Mouse (Mus musculus): ENCODE measurements around the gene Btbd3. TPM values are rescaled to one million over a fixed set of nuclear protein-coding genes. Genes with fewer than 3 reads are reported as not detected.

Gene Btbd3
- polyA plus RNA-seq, 1 experiment from 2014 or later: 23.7 TPM

GRCm38 (mm10) chr2:138262885-138263284, 6.5 kb downstream of the Btbd3 start:
- ATAC-seq (ENCODE audit: low FRiP score, low TSS enrichment): no peak
- TF ChIP-seq EP300 (optimal IDR thresholded peaks at IDR 0.05) (no peak), CTCF (IDR thresholded peaks at IDR 0.05; ENCODE audit: low read depth) (no peak)
- no peaks in the 10 kb centered on the region for H3K9me3 ChIP-seq (ENCODE audit: control insufficient read depth, low read length)
- H3K4me1 ChIP-seq (replicated peaks; ENCODE audit: control insufficient read depth, insufficient read depth): peaks cover 19% of the 10 kb centered on the region
- no peaks in the 10 kb centered on the region for H3K27me3 ChIP-seq (ENCODE audit: control insufficient read depth, insufficient read depth, low read length)
- 0 out of 2 replicates have a peak overlapping the region, but pooled peaks have one; percentile 0 for H3K4me2 ChIP-seq (replicated peaks; ENCODE audit: low read depth)
- no peaks in the 10 kb centered on the region for H3K36me3 ChIP-seq (ENCODE audit: control insufficient read depth, insufficient read depth, low read length)
- no peak overlapping the region for H3K27ac ChIP-seq (replicated peaks)
- no peak for DNase-seq (ENCODE audit: low spot score)
- no peak overlapping the region for H3K4me3 ChIP-seq (ENCODE audit: low read depth, low read length)
- 49% methylated on average over 11 of the region's 11 CpGs for WGBS
- H3K9ac ChIP-seq (ENCODE audit: low read length): no peak overlapping the region

- peak overlapping the region; percentile 32; the same call in 1 of the 2 replicates for H3K9ac ChIP-seq (ENCODE audit: low read length)
- WGBS: 18% methylated on average over 13 of the region's 13 CpGs
- H3K4me3 ChIP-seq (ENCODE audit: low read depth, low read length): no peak overlapping the region
- DNase-seq (ENCODE audit: low spot score): peak; percentile 35
- H3K4me1 ChIP-seq (replicated peaks; ENCODE audit: control insufficient read depth, insufficient read depth): peaks cover 19% of the 10 kb centered on the region
- H3K36me3 ChIP-seq (ENCODE audit: control insufficient read depth, insufficient read depth, low read length): no peaks in the 10 kb centered on the region
- peak overlapping the region; percentile 23 for H3K4me2 ChIP-seq (replicated peaks; ENCODE audit: low read depth)
- no peaks in the 10 kb centered on the region for H3K27me3 ChIP-seq (ENCODE audit: control insufficient read depth, insufficient read depth, low read length)
- peak overlapping the region; percentile 83 for H3K27ac ChIP-seq (replicated peaks)
- ATAC-seq (ENCODE audit: low FRiP score, low TSS enrichment): no peak; the same call in 1 of the 2 replicates
- TF ChIP-seq EP300 (optimal IDR thresholded peaks at IDR 0.05) (no peak), CTCF (IDR thresholded peaks at IDR 0.05; ENCODE audit: low read depth) (no peak)
- H3K9me3 ChIP-seq (ENCODE audit: control insufficient read depth, low read length): no peaks in the 10 kb centered on the region
Measured at GRCm38 (mm10) chr2:138265356-138266005, 9.1 kb downstream of the Btbd3 start.

GRCm38 (mm10) chr2:138266679-138267078, 10.3 kb downstream of the Btbd3 start:
- no peak for ATAC-seq (ENCODE audit: low FRiP score, low TSS enrichment)
- no peaks in the 10 kb centered on the region for H3K9me3 ChIP-seq (ENCODE audit: control insufficient read depth, low read length)
- DNase-seq (ENCODE audit: low spot score): no peak
- peaks cover 16% of the 10 kb centered on the region for H3K4me1 ChIP-seq (replicated peaks; ENCODE audit: control insufficient read depth, insufficient read depth)
- TF ChIP-seq CTCF (IDR thresholded peaks at IDR 0.05; ENCODE audit: low read depth) (0 out of 2 replicates have a peak, but pooled peaks have one; percentile 12), EP300 (optimal IDR thresholded peaks at IDR 0.05) (no peak)
- no peak overlapping the region for H3K4me3 ChIP-seq (ENCODE audit: low read depth, low read length)
- H3K36me3 ChIP-seq (ENCODE audit: control insufficient read depth, insufficient read depth, low read length): no peaks in the 10 kb centered on the region
- 0 out of 2 replicates have a peak overlapping the region, but pooled peaks have one; percentile 2 for H3K4me2 ChIP-seq (replicated peaks; ENCODE audit: low read depth)
- WGBS: 47% methylated on average over 5 of the region's 5 CpGs
- no peaks in the 10 kb centered on the region for H3K27me3 ChIP-seq (ENCODE audit: control insufficient read depth, insufficient read depth, low read length)
- H3K9ac ChIP-seq (ENCODE audit: low read length): no peak overlapping the region
- peak overlapping the region; percentile 74 for H3K27ac ChIP-seq (replicated peaks)

GRCm38 (mm10) chr2:138267852-138268513, 11.6 kb downstream of the Btbd3 start:
- 37% methylated on average over 4 of the region's 4 CpGs for WGBS
- H3K9ac ChIP-seq (ENCODE audit: low read length): no peak overlapping the region
- H3K4me1 ChIP-seq (replicated peaks; ENCODE audit: control insufficient read depth, insufficient read depth): peaks cover 16% of the 10 kb centered on the region
- peak overlapping the region; percentile 30 for H3K27ac ChIP-seq (replicated peaks)
- DNase-seq (ENCODE audit: low spot score) (peak; percentile 69), ATAC-seq (ENCODE audit: low FRiP score, low TSS enrichment) (peak; percentile 89)
- TF ChIP-seq EP300 (optimal IDR thresholded peaks at IDR 0.05) (no peak), CTCF (IDR thresholded peaks at IDR 0.05; ENCODE audit: low read depth) (no peak)
- peak overlapping the region; percentile 18 for H3K4me2 ChIP-seq (replicated peaks; ENCODE audit: low read depth)
- no peaks in the 10 kb centered on the region for H3K27me3 ChIP-seq (ENCODE audit: control insufficient read depth, insufficient read depth, low read length)
- no peaks in the 10 kb centered on the region for H3K36me3 ChIP-seq (ENCODE audit: control insufficient read depth, insufficient read depth, low read length)
- no peaks in the 10 kb centered on the region for H3K9me3 ChIP-seq (ENCODE audit: control insufficient read depth, low read length)
- H3K4me3 ChIP-seq (ENCODE audit: low read depth, low read length): peak overlapping the region; percentile 1; the same call in 1 of the 2 replicates

GRCm38 (mm10) chr2:138269330-138269729, 13.0 kb downstream of the Btbd3 start:
- no peak overlapping the region for H3K4me3 ChIP-seq (ENCODE audit: low read depth, low read length)
- H3K27ac ChIP-seq (replicated peaks): no peak overlapping the region
- DNase-seq (ENCODE audit: low spot score) (no peak), ATAC-seq (ENCODE audit: low FRiP score, low TSS enrichment) (no peak)
- TF ChIP-seq EP300 (optimal IDR thresholded peaks at IDR 0.05) (no peak), CTCF (IDR thresholded peaks at IDR 0.05; ENCODE audit: low read depth) (peak; percentile 54)
- H3K4me1 ChIP-seq (replicated peaks; ENCODE audit: control insufficient read depth, insufficient read depth): peaks cover 16% of the 10 kb centered on the region
- no peaks in the 10 kb centered on the region for H3K27me3 ChIP-seq (ENCODE audit: control insufficient read depth, insufficient read depth, low read length)
- no peak overlapping the region for H3K4me2 ChIP-seq (replicated peaks; ENCODE audit: low read depth)
- H3K9ac ChIP-seq (ENCODE audit: low read length): no peak overlapping the region
- H3K36me3 ChIP-seq (ENCODE audit: control insufficient read depth, insufficient read depth, low read length): no peaks in the 10 kb centered on the region
- H3K9me3 ChIP-seq (ENCODE audit: control insufficient read depth, low read length): no peaks in the 10 kb centered on the region
